Mouse (Mus musculus) adrenal gland, adult 8-10 months (tissue): ENCODE results near the gene Atp1a2. TPM values are rescaled to one million over a fixed set of nuclear protein-coding genes. Genes with fewer than 3 reads are reported as not detected.
A peak's percentile ranks its signal among the peaks of the same experiment; 100 is the strongest.

Source experiments
- DNase-seq: peaks from one replicate; pipeline ENCODE4 v3.0.0; 2022
- total RNA-seq, 4 experiments: library from RNA; stranded (reverse); gene quantifications; 2 replicates each; pipeline ENCODE4 v1.2.4; 2022

Atp1a2 gene
- 100 to 1,000 TPM in 1 of 4 experiments, 10 to 100 TPM in 3; 34.9 to 107 (median 92.5) TPM for total RNA-seq

- no peak for DNase-seq
Observed at GRCm38 (mm10) chr1:172297611-172298537, at the start of gene Atp1a2. Gene Atp1a2 (minus strand): TSS chr1:172298064.

GRCm38 (mm10) chr1:172347382-172347781 is 49.5 kb upstream of the Atp1a2 start:
- no peak for DNase-seq

GRCm38 (mm10) chr1:172346707-172347106 is 48.8 kb upstream of the Atp1a2 start:
- no peak for DNase-seq

GRCm38 (mm10) chr1:172344820-172345219 is 47.0 kb upstream of the Atp1a2 start:
- DNase-seq, result no peak

- no peak for DNase-seq
Observed at GRCm38 (mm10) chr1:172343914-172344313, 46.0 kb upstream of the Atp1a2 start.

- DNase-seq, result no peak
Observed at GRCm38 (mm10) chr1:172342729-172343128, 44.9 kb upstream of the Atp1a2 start.

- DNase-seq, result no peak
Observed at GRCm38 (mm10) chr1:172341386-172341785, 43.5 kb upstream of the Atp1a2 start.

GRCm38 (mm10) chr1:172340729-172341321 is 43.0 kb upstream of the Atp1a2 start, which contains the start of gene Kcnj10:
Gene Kcnj10 (plus strand): TSS chr1:172341210.
- DNase-seq, result peak; percentile 47

GRCm38 (mm10) chr1:172337411-172338185 is 39.7 kb upstream of the Atp1a2 start:
- DNase-seq, result no peak

- DNase-seq, result no peak
Observed at GRCm38 (mm10) chr1:172335804-172336203, 37.9 kb upstream of the Atp1a2 start.

GRCm38 (mm10) chr1:172333512-172333911 is 35.6 kb upstream of the Atp1a2 start:
- DNase-seq, result no peak

GRCm38 (mm10) chr1:172332925-172333324 is 35.1 kb upstream of the Atp1a2 start:
- DNase-seq, result no peak

- DNase-seq, result no peak
Observed at GRCm38 (mm10) chr1:172331422-172331947, 33.6 kb upstream of the Atp1a2 start.

GRCm38 (mm10) chr1:172329616-172330015 is 31.8 kb upstream of the Atp1a2 start:
- no peak for DNase-seq

GRCm38 (mm10) chr1:172329131-172329530 is 31.3 kb upstream of the Atp1a2 start, which contains the start of gene Kcnj9:
Gene Kcnj9 (minus strand): TSS chr1:172329318.
- DNase-seq, result no peak

GRCm38 (mm10) chr1:172328461-172328860 is 30.6 kb upstream of the Atp1a2 start:
- DNase-seq, result no peak

GRCm38 (mm10) chr1:172328041-172328440 is 30.2 kb upstream of the Atp1a2 start:
- no peak for DNase-seq

GRCm38 (mm10) chr1:172327206-172328001 is 29.5 kb upstream of the Atp1a2 start:
- DNase-seq, result no peak

GRCm38 (mm10) chr1:172326684-172327083 is 28.8 kb upstream of the Atp1a2 start:
- DNase-seq, result no peak

- peak; percentile 52 for DNase-seq
Observed at GRCm38 (mm10) chr1:172325680-172326535, 28.0 kb upstream of the Atp1a2 start.

- DNase-seq, result peak; percentile 57
Observed at GRCm38 (mm10) chr1:172324725-172325124, 26.9 kb upstream of the Atp1a2 start.
